Comparison of ENCODE assay signal across 8 mouse cellular contexts in genomic region chr1:171246709-171247452, GRCm38 (mm10). TPM values are rescaled to one million over a fixed set of nuclear protein-coding genes. Genes with fewer than 3 reads are reported as not detected.
DNase-seq lines count a peak whose midpoint lies in the region; ATAC-seq lines count a peak whose summit lies in the region.

No protein-coding gene starts in this region.

- WGBS in hindbrain, embryonic 16.5 days, result under 1% methylated on average over 41 of the region's 41 CpGs
- under 1% methylated on average over 39 of the region's 41 CpGs for WGBS in macrophage (ENCODE audit: missing documents)

- H3K79me2 ChIP-seq in macrophage (ENCODE audit: inconsistent target), result peaks cover 50% of the 10 kb centered on the region

- peaks cover 32% of the 10 kb centered on the region for H3K4me1 ChIP-seq in hindbrain, embryonic 16.5 days (ENCODE audit: control insufficient read depth, insufficient read depth, low read depth, low read length)

- no peaks in the 10 kb centered on the region for H3K27me3 ChIP-seq in hindbrain, embryonic 16.5 days (replicated peaks; ENCODE audit: control insufficient read depth, insufficient read depth, low read length)

- H3K9me3 ChIP-seq in hindbrain, embryonic 16.5 days (ENCODE audit: control insufficient read depth, low read length), result no peaks in the 10 kb centered on the region

- H3K4me3 ChIP-seq in hindbrain, embryonic 16.5 days (ENCODE audit: low read length), result peak overlapping the region; percentile 72
- peak overlapping the region; percentile 83 for H3K4me3 ChIP-seq in macrophage (ENCODE audit: inconsistent target)

- peak overlapping the region; percentile 93 for H3K9ac ChIP-seq in hindbrain, embryonic 16.5 days (ENCODE audit: low read depth, low read length)

- H3K4me2 ChIP-seq in hindbrain, embryonic 16.5 days (ENCODE audit: low read length), result peak overlapping the region; percentile 73

- peak overlapping the region; percentile 77 for H3K27ac ChIP-seq in hindbrain, embryonic 16.5 days (ENCODE audit: low read depth, low read length)
- H3K27ac ChIP-seq in macrophage, result peak overlapping the region; percentile 71

- peak; percentile 95 for DNase-seq in WW6 (ENCODE audit: low read depth, low spot score)
- peak; percentile 93 to 98 for DNase-seq in cerebellum, postnatal 4 days (ENCODE audit: low spot score in 2 of 2)
- peak; percentile 98 for DNase-seq in gastrocnemius, adult 18-20 months (ENCODE audit: low spot score)
- peak; percentile 98 for DNase-seq in left cerebral cortex, adult 18-20 months (ENCODE audit: low spot score in 2 of 2)
- peak; percentile 98 for DNase-seq in right cerebral cortex, adult 18-20 months
- peak; percentile 79 for DNase-seq in urinary bladder, postnatal 10 days (ENCODE audit: low spot score)

- ATAC-seq in hindbrain, embryonic 16.5 days, result peak; percentile 95

- peaks cover 5% of the 10 kb centered on the region; the same call in 1 of the 2 replicates for H3K36me3 ChIP-seq in hindbrain, embryonic 16.5 days (ENCODE audit: control insufficient read depth, insufficient read depth, low read length)
- peaks cover 30% of the 10 kb centered on the region; the same call in 1 of the 2 replicates for H3K36me3 ChIP-seq in macrophage (ENCODE audit: inconsistent target)

RNA-seq across cellular contexts. Expression of gene Adamts4, which starts 3.3 kb away (rescaled TPM):
- total RNA-seq in gastrocnemius, adult 18-20 months (2021), result under 1 TPM; 0.48 to 0.90 TPM
- polyA plus RNA-seq in hindbrain, embryonic 16.5 days (2015; fragmentation: Nextera tagmentation; extraction: Ambion mirVana), result 6.0 and 6.6 TPM in 2 replicates
- 1 to 10 TPM; 5.9 to 8.9 TPM for total RNA-seq in left cerebral cortex, adult 18-20 months (2021)
- 10 to 100 TPM in 3 of 26 experiments, 1 to 10 TPM in 5, under 1 TPM in 6, not detected in 12; 0.19 to 61.4 (median 1.3) TPM for total RNA-seq in macrophage (2018; cell fraction: chromatin; rRNA removed)
- total RNA-seq in macrophage (2018; cell fraction: cytosol; rRNA removed), result 10 to 100 TPM in 1 of 26 experiments, 1 to 10 TPM in 3, under 1 TPM in 17, not detected in 5; 0.03 to 27.9 (median 0.11) TPM
- 10 to 100 TPM in 3 of 26 experiments, 1 to 10 TPM in 3, under 1 TPM in 13, not detected in 7; 0.11 to 67.7 (median 0.33) TPM for total RNA-seq in macrophage (2018; cell fraction: nucleus; rRNA removed)
- polyA plus RNA-seq in macrophage (2018), result 0.04 TPM in 1 of 3 replicates, not detected in the others

RNA-seq across cellular contexts. Expression of gene Ndufs2, which starts 4.3 kb away (rescaled TPM):
- 100 to 1,000 TPM; 804 to 821 TPM for total RNA-seq in gastrocnemius, adult 18-20 months (2021)
- polyA plus RNA-seq in hindbrain, embryonic 16.5 days (2015; fragmentation: Nextera tagmentation; extraction: Ambion mirVana), result 262 and 280 TPM in 2 replicates
- total RNA-seq in left cerebral cortex, adult 18-20 months (2021), result 100 to 1,000 TPM; 280 to 286 TPM
- total RNA-seq in macrophage (2018; cell fraction: chromatin; rRNA removed), result 100 to 1,000 TPM in 5 of 26 experiments, 10 to 100 TPM in 21; 23.3 to 134 (median 69.0) TPM
- 100 to 1,000 TPM in 24 of 26 experiments, 10 to 100 TPM in 2; 92.6 to 136 (median 113) TPM for total RNA-seq in macrophage (2018; cell fraction: cytosol; rRNA removed)
- 100 to 1,000 TPM in 5 of 26 experiments, 10 to 100 TPM in 21; 40.2 to 135 (median 71.8) TPM for total RNA-seq in macrophage (2018; cell fraction: nucleus; rRNA removed)
- 84.3 to 125 TPM (median 122 TPM) in 3 replicates for polyA plus RNA-seq in macrophage (2018)

RNA-seq across cellular contexts. Expression of gene Fcer1g, which starts 12.7 kb away (rescaled TPM):
- total RNA-seq in gastrocnemius, adult 18-20 months (2021), result 1 to 10 TPM; 2.2 to 4.9 TPM
- 25.5 and 25.7 TPM in 2 replicates for polyA plus RNA-seq in hindbrain, embryonic 16.5 days (2015; fragmentation: Nextera tagmentation; extraction: Ambion mirVana)
- total RNA-seq in left cerebral cortex, adult 18-20 months (2021), result 10 to 100 TPM; 13.7 to 14.7 TPM
- 100 to 1,000 TPM in 25 of 26 experiments, 10 to 100 TPM in 1; 78.8 to 647 (median 361) TPM for total RNA-seq in macrophage (2018; cell fraction: chromatin; rRNA removed)
- 1,000 to 10,000 TPM; 1,924 to 5,319 (median 3,310) TPM for total RNA-seq in macrophage (2018; cell fraction: cytosol; rRNA removed)
- total RNA-seq in macrophage (2018; cell fraction: nucleus; rRNA removed), result 1,000 to 10,000 TPM in 15 of 26 experiments, 100 to 1,000 TPM in 11; 367 to 3,018 (median 1,452) TPM
- polyA plus RNA-seq in macrophage (2018), result 1,664 to 2,638 TPM (median 2,193 TPM) in 3 replicates

RNA-seq across cellular contexts. Expression of gene Apoa2, which starts 22.0 kb away (rescaled TPM):
- total RNA-seq in gastrocnemius, adult 18-20 months (2021), result 1 to 10 TPM in 1 of 2 experiments, not detected in 1; 7.5 TPM
- polyA plus RNA-seq in hindbrain, embryonic 16.5 days (2015; fragmentation: Nextera tagmentation; extraction: Ambion mirVana), result 5.2 and 6.5 TPM in 2 replicates
- 1 to 10 TPM; 1.8 to 3.1 TPM for total RNA-seq in left cerebral cortex, adult 18-20 months (2021)
- total RNA-seq in macrophage (2018; cell fraction: chromatin; rRNA removed), result not detected
- 1 to 10 TPM in 13 of 26 experiments, under 1 TPM in 10, not detected in 3; 0.47 to 1.8 (median 1.0) TPM for total RNA-seq in macrophage (2018; cell fraction: cytosol; rRNA removed)
- total RNA-seq in macrophage (2018; cell fraction: nucleus; rRNA removed), result not detected
- 1.1 TPM in 1 of 3 replicates, not detected in the others for polyA plus RNA-seq in macrophage (2018)

RNA-seq across cellular contexts. Expression of gene B4galt3, which starts 23.2 kb away (rescaled TPM):
- total RNA-seq in gastrocnemius, adult 18-20 months (2021), result 10 to 100 TPM; 12.0 to 13.0 TPM
- polyA plus RNA-seq in hindbrain, embryonic 16.5 days (2015; fragmentation: Nextera tagmentation; extraction: Ambion mirVana), result 101 and 106 TPM in 2 replicates
- total RNA-seq in left cerebral cortex, adult 18-20 months (2021), result 10 to 100 TPM; 64.3 to 71.8 TPM
- total RNA-seq in macrophage (2018; cell fraction: chromatin; rRNA removed), result 100 to 1,000 TPM in 1 of 26 experiments, 10 to 100 TPM in 22, 1 to 10 TPM in 3; 4.6 to 147 (median 33.7) TPM
- 10 to 100 TPM in 24 of 26 experiments, 1 to 10 TPM in 2; 7.9 to 17.8 (median 13.5) TPM for total RNA-seq in macrophage (2018; cell fraction: cytosol; rRNA removed)
- total RNA-seq in macrophage (2018; cell fraction: nucleus; rRNA removed), result 100 to 1,000 TPM in 2 of 26 experiments, 10 to 100 TPM in 24; 15.1 to 160 (median 31.6) TPM
- polyA plus RNA-seq in macrophage (2018), result 10.2 to 16.8 TPM (median 14.2 TPM) in 3 replicates

Comparison
In these comparisons a context has a peak if more than half of its experiments do, and no peak if none do; other contexts are left out.
1. Peak in every context shown above with its lines: DNase-seq, ATAC-seq, H3K4me3 ChIP-seq and H3K27ac ChIP-seq.